Mouse (Mus musculus) olfactory bulb, adult 2 months (tissue): ENCODE measurements around the gene Ppp1r12b.

Experiments used
- CTCF ChIP-seq: fragments of 200-500 bp; IDR thresholded peaks from 2 replicates; pipeline ENCODE4 v1.5.1; 2012; ENCODE audit warnings: low read depth, mild to moderate bottlenecking, low read length, moderate library complexity; ENCODE audit not compliant: insufficient read depth
- POLR2A ChIP-seq: fragments of 200-500 bp; IDR thresholded peaks from 2 replicates; pipeline ENCODE4 v1.6.1; 2012; ENCODE audit warnings: mild to moderate bottlenecking, low read depth, low read length, moderate library complexity; ENCODE audit not compliant: insufficient read depth

DNA sequence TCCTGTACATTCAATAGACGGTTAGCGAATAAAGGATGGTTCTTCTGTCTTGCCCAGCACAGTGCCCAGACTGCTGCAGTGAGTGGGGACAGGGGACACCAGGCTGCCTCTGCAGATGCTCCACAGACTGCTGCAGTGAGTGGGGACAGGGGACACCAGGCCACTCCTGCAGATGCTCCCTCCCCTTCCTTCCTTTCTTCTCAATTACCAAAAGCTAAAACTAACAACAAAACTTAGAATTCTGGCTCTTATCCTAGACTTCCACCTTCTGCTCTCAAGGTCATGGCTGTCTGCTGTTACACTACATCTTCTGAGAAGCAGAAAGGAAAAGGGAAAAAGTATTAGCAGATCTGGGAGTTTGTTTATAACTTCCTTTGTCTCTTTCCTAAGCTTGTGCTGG is 181.5 kb downstream of the Ppp1r12b start:
- TF ChIP-seq CTCF (no peak), POLR2A (no peak)
